Mouse (Mus musculus): ENCODE results near the gene Trp53inp2. TPM values are rescaled to one million over a fixed set of nuclear protein-coding genes. Genes with fewer than 3 reads are reported as not detected.

The Trp53inp2 gene
- polyA plus RNA-seq, 1 experiment = not detected

DNA sequence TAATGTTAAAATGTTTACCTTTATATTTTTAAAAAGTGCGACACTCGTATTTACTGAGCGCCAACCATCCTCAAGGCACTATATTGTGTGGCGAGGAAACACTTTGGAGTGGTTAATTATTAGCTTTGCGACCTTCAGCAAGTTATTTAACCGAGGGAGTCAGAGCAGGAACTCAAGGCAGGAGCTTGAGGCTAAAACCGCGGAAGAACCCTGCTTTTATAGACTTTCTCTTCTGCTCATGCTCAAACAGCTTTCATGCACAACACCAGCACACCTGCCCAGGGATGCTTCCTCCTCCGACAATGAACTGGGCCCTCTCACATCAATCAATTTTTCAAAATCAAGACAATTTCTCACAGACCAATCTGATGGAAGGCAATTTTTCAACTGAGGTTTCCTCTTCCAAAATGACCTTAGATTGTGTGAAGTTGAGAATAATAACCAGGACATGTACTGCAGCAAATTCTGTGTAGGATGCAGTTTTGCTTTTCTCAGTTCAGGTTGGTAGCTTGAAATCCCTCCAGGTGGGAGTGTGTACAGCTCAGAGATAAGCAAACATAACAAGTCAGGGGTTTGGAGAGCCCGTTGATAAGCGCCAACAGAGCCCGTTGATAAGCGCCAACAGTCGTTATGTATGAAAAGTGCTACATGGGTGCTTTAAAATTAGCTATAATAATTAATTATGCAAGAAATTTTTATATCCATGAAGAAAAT, 23.0 kb upstream of the Trp53inp2 start:
- TF ChIP-seq POLR2A (IDR thresholded peaks at IDR 0.05; ENCODE audit: insufficient read depth, low read depth, low read length) = no peak

DNA sequence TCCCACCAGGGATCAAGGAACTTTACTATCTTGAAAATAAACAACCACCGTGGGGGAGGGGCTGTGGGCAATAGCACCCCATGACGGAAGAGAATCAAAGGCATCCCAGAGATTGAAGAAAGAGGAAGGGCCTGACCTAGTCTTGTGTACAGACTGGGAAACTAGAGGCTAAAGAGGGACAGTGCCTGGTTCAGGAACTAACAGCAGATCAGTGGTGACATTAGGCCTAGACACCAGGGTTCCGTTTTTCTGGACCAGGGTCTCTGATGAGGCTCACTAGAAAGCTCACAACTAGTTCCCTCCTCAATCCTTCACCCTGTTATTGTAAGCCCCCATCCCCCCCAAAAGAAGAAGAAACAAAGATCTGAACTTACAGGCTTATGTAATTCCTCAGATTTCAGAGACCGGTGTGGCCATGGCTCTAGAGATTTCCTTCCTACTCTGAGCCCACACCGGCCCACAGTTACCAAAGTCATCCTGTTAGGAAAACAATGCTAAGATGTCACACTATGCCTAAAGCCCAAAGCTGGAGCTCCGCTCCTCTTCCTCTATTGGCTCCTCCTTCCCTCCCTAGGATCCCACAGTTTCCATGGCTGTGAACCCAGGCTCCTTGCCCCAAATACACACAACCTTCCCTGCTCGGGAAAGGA, 13.1 kb upstream of the Trp53inp2 start:
- H3K4me1 ChIP-seq (ENCODE audit: control insufficient read depth, insufficient read depth, low read length) = peaks cover 2% of the 10 kb centered on the region; the same call in 1 of the 2 replicates
- no peak overlapping the region for H3K4me3 ChIP-seq (ENCODE audit: insufficient read depth, low read depth, low read length)
- 79% methylated on average over 7 of the region's 7 CpGs for WGBS
- no peak overlapping the region for H3K27ac ChIP-seq (ENCODE audit: insufficient read depth, low read depth, low read length)
- TF ChIP-seq POLR2A (IDR thresholded peaks at IDR 0.05; ENCODE audit: insufficient read depth, low read depth, low read length) = no peak
- TF ChIP-seq CTCF (IDR thresholded peaks at IDR 0.05; ENCODE audit: insufficient read depth, low read depth, low read length) = no peak

More for the DNA sequence above, 23.0 kb upstream of the Trp53inp2 start:
- Histone ChIP-seq H3K27ac (ENCODE audit: insufficient read depth, low read depth, low read length) (peak overlapping the region; percentile 54; the same call in 1 of the 2 replicates), H3K4me1 (ENCODE audit: control insufficient read depth, insufficient read depth, low read length) (no peaks in the 10 kb centered on the region), H3K4me3 (ENCODE audit: insufficient read depth, low read depth, low read length) (peak overlapping the region; percentile 39)
- 32% methylated on average over 14 of the region's 14 CpGs for WGBS

DNA sequence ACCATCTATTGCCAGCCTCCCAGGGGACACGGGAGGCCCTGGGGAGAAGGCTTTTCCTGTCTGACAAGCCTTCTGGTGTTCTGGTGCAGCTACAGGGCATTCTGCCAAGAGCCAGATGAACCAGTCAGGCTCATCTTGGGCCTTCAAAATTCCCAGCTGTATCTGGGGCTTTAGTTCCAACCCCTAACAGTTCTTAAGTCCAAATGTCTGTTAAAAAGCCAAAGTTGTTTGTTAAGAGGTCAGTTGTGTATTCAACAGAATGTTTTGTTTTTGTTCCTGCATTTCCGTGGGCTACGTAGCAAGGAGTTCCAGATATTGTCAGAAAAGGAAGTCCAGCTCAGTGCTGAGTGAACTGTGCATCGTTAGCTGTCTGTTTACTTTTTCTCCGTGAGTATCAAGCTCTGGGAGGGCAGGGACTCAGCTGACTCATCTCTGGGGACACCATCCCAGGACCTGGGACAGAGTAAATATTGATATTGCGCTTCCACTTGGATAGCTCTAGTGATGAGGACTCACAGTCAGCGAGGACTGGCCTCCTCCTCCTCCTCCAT, 11.5 kb upstream of the Trp53inp2 start:
- Histone ChIP-seq H3K27ac (ENCODE audit: insufficient read depth, low read depth, low read length) (no peak overlapping the region), H3K4me1 (ENCODE audit: control insufficient read depth, insufficient read depth, low read length) (peaks cover 2% of the 10 kb centered on the region; the same call in 1 of the 2 replicates), H3K4me3 (ENCODE audit: insufficient read depth, low read depth, low read length) (no peak overlapping the region)
- TF ChIP-seq POLR2A (IDR thresholded peaks at IDR 0.05; ENCODE audit: insufficient read depth, low read depth, low read length) = no peak
- no peak for TF ChIP-seq CTCF (IDR thresholded peaks at IDR 0.05; ENCODE audit: insufficient read depth, low read depth, low read length)
- WGBS = 52% methylated on average over 7 of the region's 7 CpGs

GRCm38 (mm10) chr2:155372451-155372850, 8.4 kb upstream of the Trp53inp2 start:
- no peak overlapping the region for H3K27ac ChIP-seq (ENCODE audit: insufficient read depth, low read depth, low read length)
- 74% methylated on average over 4 of the region's 4 CpGs for WGBS
- H3K4me1 ChIP-seq (ENCODE audit: control insufficient read depth, insufficient read depth, low read length) = peaks cover 2% of the 10 kb centered on the region; the same call in 1 of the 2 replicates
- TF ChIP-seq POLR2A (IDR thresholded peaks at IDR 0.05; ENCODE audit: insufficient read depth, low read depth, low read length) (no peak), CTCF (IDR thresholded peaks at IDR 0.05; ENCODE audit: insufficient read depth, low read depth, low read length) (no peak)
- no peak overlapping the region for H3K4me3 ChIP-seq (ENCODE audit: insufficient read depth, low read depth, low read length)

DNA sequence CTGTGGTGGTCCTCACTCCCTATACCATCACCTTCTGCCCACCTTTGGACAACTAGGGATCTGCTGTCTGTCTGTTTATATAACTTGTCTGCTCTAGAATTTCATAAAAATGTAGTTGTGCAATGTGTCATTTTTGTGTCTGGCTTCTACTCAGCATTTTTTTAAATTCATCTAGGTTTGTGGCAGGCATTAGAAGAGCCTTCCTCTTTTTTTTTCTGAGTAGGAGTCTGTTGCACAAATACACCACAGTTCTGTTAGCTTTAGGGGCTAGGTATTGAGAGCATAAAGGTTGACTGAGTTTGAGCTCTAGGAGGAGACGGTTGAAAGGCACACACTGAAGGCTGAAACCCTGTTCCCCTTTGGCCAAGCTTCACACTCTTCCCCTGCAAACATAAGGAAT, 7.6 kb upstream of the Trp53inp2 start:
- Histone ChIP-seq H3K4me3 (ENCODE audit: insufficient read depth, low read depth, low read length) (no peak overlapping the region), H3K27ac (ENCODE audit: insufficient read depth, low read depth, low read length) (no peak overlapping the region), H3K4me1 (ENCODE audit: control insufficient read depth, insufficient read depth, low read length) (peaks cover 2% of the 10 kb centered on the region; the same call in 1 of the 2 replicates)
- TF ChIP-seq CTCF (IDR thresholded peaks at IDR 0.05; ENCODE audit: insufficient read depth, low read depth, low read length) = no peak
- TF ChIP-seq POLR2A (IDR thresholded peaks at IDR 0.05; ENCODE audit: insufficient read depth, low read depth, low read length) = no peak
- WGBS = 72% methylated on average over 1 of the region's 1 CpGs

DNA sequence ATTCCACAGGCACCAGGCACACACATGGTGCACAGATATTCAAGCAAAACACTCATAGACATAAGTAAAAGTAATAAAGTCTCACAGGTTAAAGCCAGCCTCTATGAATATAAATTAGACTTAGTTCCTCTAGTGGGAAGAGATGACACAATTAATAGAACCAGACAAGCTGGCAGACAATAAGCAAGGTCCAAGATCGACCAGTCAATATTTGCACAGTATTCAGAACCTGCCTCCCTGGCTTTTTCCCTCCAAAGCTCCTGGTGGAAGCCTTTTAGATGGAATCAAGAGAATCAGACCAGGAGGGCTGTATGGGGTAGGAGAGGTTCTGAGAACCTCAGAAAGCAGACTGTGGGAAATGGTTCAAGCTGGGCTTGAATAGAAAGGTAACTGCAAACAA, 7.0 kb upstream of the Trp53inp2 start:
- Histone ChIP-seq H3K27ac (ENCODE audit: insufficient read depth, low read depth, low read length) (no peak overlapping the region), H3K4me1 (ENCODE audit: control insufficient read depth, insufficient read depth, low read length) (peaks cover 2% of the 10 kb centered on the region; the same call in 1 of the 2 replicates), H3K4me3 (ENCODE audit: insufficient read depth, low read depth, low read length) (no peak overlapping the region)
- 74% methylated on average over 1 of the region's 1 CpGs for WGBS
- no peak for TF ChIP-seq CTCF (IDR thresholded peaks at IDR 0.05; ENCODE audit: insufficient read depth, low read depth, low read length)

- no peak for TF ChIP-seq POLR2A (IDR thresholded peaks at IDR 0.05; ENCODE audit: insufficient read depth, low read depth, low read length)
- no peak for TF ChIP-seq CTCF (IDR thresholded peaks at IDR 0.05; ENCODE audit: insufficient read depth, low read depth, low read length)
- Histone ChIP-seq H3K4me3 (ENCODE audit: insufficient read depth, low read depth, low read length) (no peak overlapping the region), H3K27ac (ENCODE audit: insufficient read depth, low read depth, low read length) (no peak overlapping the region), H3K4me1 (ENCODE audit: control insufficient read depth, insufficient read depth, low read length) (no peaks in the 10 kb centered on the region)
These were observed 6.3 kb upstream of the Trp53inp2 start for GRCm38 (mm10) chr2:155374521-155374920.

GRCm38 (mm10) chr2:155376191-155376590, 4.7 kb upstream of the Trp53inp2 start:
- no peak for TF ChIP-seq POLR2A (IDR thresholded peaks at IDR 0.05; ENCODE audit: insufficient read depth, low read depth, low read length)
- TF ChIP-seq CTCF (IDR thresholded peaks at IDR 0.05; ENCODE audit: insufficient read depth, low read depth, low read length) = no peak
- H3K4me3 ChIP-seq (ENCODE audit: insufficient read depth, low read depth, low read length) = no peak overlapping the region
- H3K27ac ChIP-seq (ENCODE audit: insufficient read depth, low read depth, low read length) = no peak overlapping the region
- no peaks in the 10 kb centered on the region for H3K4me1 ChIP-seq (ENCODE audit: control insufficient read depth, insufficient read depth, low read length)
- WGBS = 88% methylated on average over 10 of the region's 10 CpGs

DNA sequence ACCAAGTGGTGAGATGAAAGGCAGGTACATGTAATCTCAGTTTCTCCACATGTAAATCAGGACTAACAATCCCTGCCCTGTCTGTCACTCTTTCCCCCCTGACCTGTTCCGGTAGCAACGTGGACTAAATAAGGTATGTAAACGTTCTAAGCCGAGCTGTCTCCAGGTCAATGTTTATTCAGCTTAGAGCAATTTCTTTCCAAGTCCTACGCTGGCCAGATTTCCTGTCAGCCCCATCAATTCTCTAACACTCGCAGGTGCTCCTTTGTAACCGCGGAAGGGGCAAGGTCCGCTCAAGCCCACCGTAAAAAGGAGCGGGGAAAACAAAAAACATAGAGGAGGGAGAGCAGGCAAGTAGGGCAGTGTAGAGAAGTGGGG, 190 bp downstream of the Trp53inp2 start:
- peak overlapping the region; percentile 80 for H3K4me3 ChIP-seq (ENCODE audit: insufficient read depth, low read depth, low read length)
- H3K27ac ChIP-seq (ENCODE audit: insufficient read depth, low read depth, low read length) = peak overlapping the region; percentile 27
- TF ChIP-seq CTCF (IDR thresholded peaks at IDR 0.05; ENCODE audit: insufficient read depth, low read depth, low read length) (no peak), POLR2A (IDR thresholded peaks at IDR 0.05; ENCODE audit: insufficient read depth, low read depth, low read length) (no peak)
- H3K4me1 ChIP-seq (ENCODE audit: control insufficient read depth, insufficient read depth, low read length) = peaks cover 13% of the 10 kb centered on the region
- 2% methylated on average over 11 of the region's 11 CpGs for WGBS

Measured in olfactory bulb, adult 2 months (tissue).